Mouse (Mus musculus) heart, embryonic 16.5 days (tissue): Measurements from ENCODE around the gene Lrrc28. TPM values are rescaled to one million over a fixed set of nuclear protein-coding genes. Genes with fewer than 3 reads are reported as not detected.

Experiments used
- ATAC-seq: fragments of 200-750 bp; cut with Nextera tagmentation; replicated peaks from 2 replicates; pipeline ENCODE4 v1.8.0; 2017; ENCODE audit warnings: moderate number of reproducible peaks; ENCODE audit not compliant: insufficient read depth, low FRiP score; ENCODE audit errors: extremely low read depth
- H3K27ac ChIP-seq: fragments of 300-500 bp; sonication (generic); 2 replicates; pipeline ENCODE4 v1.5.1; 2014; ENCODE audit warnings: mild to moderate bottlenecking, low read length, control low read depth, moderate library complexity
- H3K27me3 ChIP-seq: fragments of 300-500 bp; sonication (generic); 2 replicates; pipeline ENCODE4 v1.6.1; 2014; ENCODE audit warnings: low read length, mixed read lengths; ENCODE audit not compliant: control insufficient read depth, insufficient read depth
- H3K36me3 ChIP-seq: fragments of 300-500 bp; sonication (generic); 2 replicates; pipeline ENCODE4 v1.6.1; 2014; ENCODE audit not compliant: control insufficient read depth, insufficient read depth
- H3K4me1 ChIP-seq: fragments of 300-500 bp; sonication (generic); 2 replicates; pipeline ENCODE4 v1.6.1; 2014; ENCODE audit warnings: low read length, mixed read lengths; ENCODE audit not compliant: control insufficient read depth, insufficient read depth
- H3K4me2 ChIP-seq: fragments of 300-500 bp; sonication (generic); 2 replicates; pipeline ENCODE4 v1.6.1; 2014; ENCODE audit warnings: low read depth, mild to moderate bottlenecking, control low read depth, low read length
- H3K4me3 ChIP-seq: fragments of 300-500 bp; sonication (generic); 2 replicates; pipeline ENCODE4 v1.5.1; 2014; ENCODE audit warnings: mild to moderate bottlenecking, control low read depth, low read length
- H3K9ac ChIP-seq: fragments of 300-500 bp; sonication (generic); 2 replicates; pipeline ENCODE4 v1.6.1; 2014; ENCODE audit warnings: low read length, control low read depth
- H3K9me3 ChIP-seq: fragments of 300-500 bp; sonication (generic); replicated peaks from 2 replicates; pipeline ENCODE4 v1.6.1; 2016; ENCODE audit warnings: low read length; ENCODE audit not compliant: control insufficient read depth
- WGBS: fragments of 180-500 bp; shearing (Covaris S2); extraction: QIAGEN DNeasy Blood & Tissue Kit; methylation state at CpG from one replicate; pipeline ENCODE4 v1.1.7; 2014; 5-methylcytosine and 5-hydroxymethylcytosine counted together
- polyA plus RNA-seq: library from polyadenylated mRNA; unstranded; fragments of >200 nt; fragmentation: Nextera tagmentation; extraction: Ambion mirVana; gene quantifications from 2 replicates; pipeline ENCODE4 v1.2.1, GENCODE M21; 2015

The Lrrc28 gene
- polyA plus RNA-seq, 1 experiment from 2014 or later: 13.0 TPM

- Histone ChIP-seq H3K27me3 (no peaks in the 10 kb centered on the region), H3K27ac (no peak overlapping the region), H3K9ac (no peak overlapping the region), H3K4me3 (no peak overlapping the region), H3K4me1 (peaks cover 6% of the 10 kb centered on the region), H3K9me3 (no peaks in the 10 kb centered on the region), H3K4me2 (no peak overlapping the region), H3K36me3 (no peaks in the 10 kb centered on the region)
- WGBS: 85% methylated on average over 1 of the region's 1 CpGs
- ATAC-seq: no peak
Observed at GRCm38 (mm10) chr7:67596322-67596721, 48.7 kb downstream of the Lrrc28 start.

GRCm38 (mm10) chr7:67593902-67594301 is 51.2 kb downstream of the Lrrc28 start:
- no peak for ATAC-seq
- H3K4me2 ChIP-seq: no peak overlapping the region
- no peaks in the 10 kb centered on the region for H3K9me3 ChIP-seq
- no peaks in the 10 kb centered on the region for H3K27me3 ChIP-seq
- no peak overlapping the region for H3K4me3 ChIP-seq
- H3K36me3 ChIP-seq: no peaks in the 10 kb centered on the region
- peaks cover 6% of the 10 kb centered on the region for H3K4me1 ChIP-seq
- WGBS: 77% methylated on average over 6 of the region's 6 CpGs
- H3K27ac ChIP-seq: no peak overlapping the region
- no peak overlapping the region for H3K9ac ChIP-seq

- H3K4me2 ChIP-seq: no peak overlapping the region
- no peak for ATAC-seq
- H3K27me3 ChIP-seq: no peaks in the 10 kb centered on the region
- no peak overlapping the region for H3K4me3 ChIP-seq
- 98% methylated on average over 6 of the region's 6 CpGs for WGBS
- H3K27ac ChIP-seq: no peak overlapping the region
- H3K9me3 ChIP-seq: no peaks in the 10 kb centered on the region
- no peaks in the 10 kb centered on the region for H3K36me3 ChIP-seq
- peaks cover 4% of the 10 kb centered on the region for H3K4me1 ChIP-seq
- no peak overlapping the region for H3K9ac ChIP-seq
Observed at GRCm38 (mm10) chr7:67592670-67593069, 52.4 kb downstream of the Lrrc28 start.

- H3K9me3 ChIP-seq: no peaks in the 10 kb centered on the region
- 72% methylated on average over 6 of the region's 6 CpGs for WGBS
- H3K27ac ChIP-seq: no peak overlapping the region
- no peak overlapping the region for H3K4me3 ChIP-seq
- no peaks in the 10 kb centered on the region for H3K36me3 ChIP-seq
- H3K4me2 ChIP-seq: no peak overlapping the region
- H3K27me3 ChIP-seq: no peaks in the 10 kb centered on the region
- no peak overlapping the region for H3K9ac ChIP-seq
- ATAC-seq: no peak
- H3K4me1 ChIP-seq: peaks cover 6% of the 10 kb centered on the region
Observed at GRCm38 (mm10) chr7:67588743-67589142, 56.3 kb downstream of the Lrrc28 start.

GRCm38 (mm10) chr7:67586479-67586878 is 58.6 kb downstream of the Lrrc28 start:
- Histone ChIP-seq H3K9ac (no peak overlapping the region), H3K27me3 (no peaks in the 10 kb centered on the region), H3K4me1 (peaks cover 5% of the 10 kb centered on the region), H3K4me2 (no peak overlapping the region), H3K36me3 (no peaks in the 10 kb centered on the region), H3K4me3 (no peak overlapping the region), H3K27ac (no peak overlapping the region), H3K9me3 (no peaks in the 10 kb centered on the region)
- no peak for ATAC-seq
- WGBS: 68% methylated on average over 5 of the region's 5 CpGs

GRCm38 (mm10) chr7:67583852-67584251 is 61.2 kb downstream of the Lrrc28 start:
- Histone ChIP-seq H3K27ac (no peak overlapping the region), H3K9ac (no peak overlapping the region), H3K36me3 (no peaks in the 10 kb centered on the region), H3K4me1 (peaks cover 5% of the 10 kb centered on the region), H3K4me2 (no peak overlapping the region), H3K4me3 (no peak overlapping the region), H3K27me3 (no peaks in the 10 kb centered on the region), H3K9me3 (no peaks in the 10 kb centered on the region)
- WGBS: 41% methylated on average over 5 of the region's 5 CpGs
- ATAC-seq: no peak

- H3K27ac ChIP-seq: no peak overlapping the region
- H3K9me3 ChIP-seq: peaks cover 3% of the 10 kb centered on the region; the same call in 1 of the 2 replicates
- H3K4me1 ChIP-seq: peaks cover 3% of the 10 kb centered on the region
- H3K4me2 ChIP-seq: no peak overlapping the region
- H3K27me3 ChIP-seq: no peaks in the 10 kb centered on the region
- 69% methylated on average over 7 of the region's 7 CpGs for WGBS
- ATAC-seq: no peak
- no peak overlapping the region for H3K4me3 ChIP-seq
- no peaks in the 10 kb centered on the region for H3K36me3 ChIP-seq
- H3K9ac ChIP-seq: no peak overlapping the region
Observed at GRCm38 (mm10) chr7:67578783-67579482, 66.1 kb downstream of the Lrrc28 start.

- Histone ChIP-seq H3K36me3 (no peaks in the 10 kb centered on the region), H3K9ac (no peak overlapping the region), H3K4me2 (no peak overlapping the region), H3K4me1 (no peaks in the 10 kb centered on the region), H3K27me3 (no peaks in the 10 kb centered on the region), H3K4me3 (no peak overlapping the region), H3K27ac (no peak overlapping the region), H3K9me3 (peaks cover 3% of the 10 kb centered on the region; the same call in 1 of the 2 replicates)
- no peak for ATAC-seq
- 80% methylated on average over 6 of the region's 6 CpGs for WGBS
Observed at GRCm38 (mm10) chr7:67578044-67578443, 67.0 kb downstream of the Lrrc28 start.

GRCm38 (mm10) chr7:67566510-67567237 is 78.4 kb downstream of the Lrrc28 start:
- Histone ChIP-seq H3K4me1 (peaks cover 15% of the 10 kb centered on the region; the same call in 1 of the 2 replicates), H3K27me3 (no peaks in the 10 kb centered on the region), H3K9me3 (no peaks in the 10 kb centered on the region), H3K36me3 (no peaks in the 10 kb centered on the region), H3K4me3 (no peak overlapping the region), H3K9ac (no peak overlapping the region), H3K27ac (no peak overlapping the region), H3K4me2 (no peak overlapping the region)
- WGBS: 62% methylated on average over 8 of the region's 8 CpGs
- ATAC-seq: no peak
